Mouse (Mus musculus): ENCODE data around the gene Lpin1. TPM values are rescaled to one million over a fixed set of nuclear protein-coding genes. Genes with fewer than 3 reads are reported as not detected.
A peak's percentile ranks its signal among the peaks of the same experiment; 100 is the strongest.

The Lpin1 gene
- polyA plus RNA-seq, 1 experiment = 38.6 TPM

- Histone ChIP-seq H3K27me3 (ENCODE audit: control insufficient read depth, insufficient read depth, low read length) (no peaks in the 10 kb centered on the region), H3K27ac (ENCODE audit: insufficient read depth, low read length) (no peak overlapping the region), H3K4me1 (ENCODE audit: control insufficient read depth, insufficient read depth, low read length) (peaks cover 7% of the 10 kb centered on the region), H3K4me3 (replicated peaks; ENCODE audit: insufficient read depth, low read depth, low read length) (no peak overlapping the region)
- 66% methylated on average over 14 of the region's 14 CpGs for WGBS
- DNase-seq = no peak
- TF ChIP-seq CTCF (IDR thresholded peaks at IDR 0.05; ENCODE audit: borderline replicate concordance, insufficient read depth, low read depth, low read length) (no peak), POLR2A (IDR thresholded peaks at IDR 0.05; ENCODE audit: borderline replicate concordance, insufficient read depth, low read length) (no peak)
Observed at GRCm38 (mm10) chr12:16584035-16584682, 26.6 kb downstream of the Lpin1 start.

GRCm38 (mm10) chr12:16583313-16583712, 27.5 kb downstream of the Lpin1 start:
- no peak overlapping the region for H3K4me3 ChIP-seq (replicated peaks; ENCODE audit: insufficient read depth, low read depth, low read length)
- TF ChIP-seq CTCF (IDR thresholded peaks at IDR 0.05; ENCODE audit: borderline replicate concordance, insufficient read depth, low read depth, low read length) = no peak
- no peak for TF ChIP-seq POLR2A (IDR thresholded peaks at IDR 0.05; ENCODE audit: borderline replicate concordance, insufficient read depth, low read length)
- H3K27ac ChIP-seq (ENCODE audit: insufficient read depth, low read length) = no peak overlapping the region
- peaks cover 7% of the 10 kb centered on the region for H3K4me1 ChIP-seq (ENCODE audit: control insufficient read depth, insufficient read depth, low read length)
- H3K27me3 ChIP-seq (ENCODE audit: control insufficient read depth, insufficient read depth, low read length) = no peaks in the 10 kb centered on the region
- 91% methylated on average over 3 of the region's 3 CpGs for WGBS
- DNase-seq = no peak

DNA sequence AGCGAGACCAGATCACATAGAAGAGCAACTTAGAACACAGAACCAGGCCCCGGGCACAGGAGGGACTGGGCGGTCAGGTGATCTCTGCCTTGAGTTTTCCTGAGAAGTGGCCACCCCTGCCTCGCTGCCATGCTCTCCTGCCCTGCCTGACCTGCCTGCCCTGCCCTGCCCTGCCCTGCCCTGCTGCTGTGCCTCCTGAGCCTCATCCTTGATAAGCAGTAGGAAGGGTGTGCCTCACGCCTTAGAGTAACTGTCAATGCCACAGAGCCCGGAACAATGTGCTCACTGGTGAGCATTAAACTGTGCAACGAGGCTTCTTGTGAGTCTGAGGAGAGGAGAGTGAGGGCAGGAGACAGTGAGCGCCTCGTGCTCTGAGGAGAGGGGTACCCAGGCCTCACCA, 30.5 kb downstream of the Lpin1 start:
- Histone ChIP-seq H3K4me3 (replicated peaks; ENCODE audit: insufficient read depth, low read depth, low read length) (no peak overlapping the region), H3K27me3 (ENCODE audit: control insufficient read depth, insufficient read depth, low read length) (no peaks in the 10 kb centered on the region), H3K4me1 (ENCODE audit: control insufficient read depth, insufficient read depth, low read length) (peaks cover 4% of the 10 kb centered on the region; the same call in 1 of the 2 replicates), H3K27ac (ENCODE audit: insufficient read depth, low read length) (no peak overlapping the region)
- no peak for DNase-seq
- TF ChIP-seq POLR2A (IDR thresholded peaks at IDR 0.05; ENCODE audit: borderline replicate concordance, insufficient read depth, low read length) = no peak
- no peak for TF ChIP-seq CTCF (IDR thresholded peaks at IDR 0.05; ENCODE audit: borderline replicate concordance, insufficient read depth, low read depth, low read length)
- 72% methylated on average over 9 of the region's 9 CpGs for WGBS

DNA sequence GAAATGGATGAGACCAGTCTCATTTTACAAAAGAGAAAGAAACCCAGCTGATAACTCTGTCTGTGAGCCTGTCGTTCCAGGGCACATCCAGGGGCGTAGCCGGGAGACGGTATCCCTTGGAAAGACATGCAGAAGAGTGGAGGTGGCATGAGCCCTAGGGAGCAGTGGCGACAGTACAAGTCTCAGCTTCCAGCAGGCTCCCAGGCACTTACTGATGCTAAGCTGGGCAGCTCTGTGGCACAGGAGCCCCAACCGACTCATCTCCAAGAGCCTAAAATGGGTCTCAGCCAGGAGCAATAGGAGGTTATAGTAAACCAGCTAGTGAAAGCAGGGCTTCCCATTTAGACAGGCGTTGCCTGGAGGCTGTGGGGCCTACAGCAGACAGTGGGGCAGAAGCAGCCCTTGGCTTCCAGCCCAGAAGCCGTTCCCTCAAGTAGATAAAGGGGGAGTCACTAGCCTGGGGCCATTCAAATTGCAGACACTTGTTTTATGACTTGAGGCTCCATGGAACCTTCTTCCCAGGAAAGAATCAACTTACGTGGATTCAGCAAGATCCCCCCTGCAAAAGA, 33.0 kb downstream of the Lpin1 start:
- TF ChIP-seq CTCF (IDR thresholded peaks at IDR 0.05; ENCODE audit: borderline replicate concordance, insufficient read depth, low read depth, low read length) (no peak), POLR2A (IDR thresholded peaks at IDR 0.05; ENCODE audit: borderline replicate concordance, insufficient read depth, low read length) (no peak)
- DNase-seq = peak in 1 of 2 experiments; percentile 50
- Histone ChIP-seq H3K4me1 (ENCODE audit: control insufficient read depth, insufficient read depth, low read length) (peaks cover 1% of the 10 kb centered on the region; the same call in 1 of the 2 replicates), H3K27ac (ENCODE audit: insufficient read depth, low read length) (no peak overlapping the region), H3K4me3 (replicated peaks; ENCODE audit: insufficient read depth, low read depth, low read length) (no peak overlapping the region), H3K27me3 (ENCODE audit: control insufficient read depth, insufficient read depth, low read length) (no peaks in the 10 kb centered on the region)
- WGBS = 36% methylated on average over 9 of the region's 9 CpGs

GRCm38 (mm10) chr12:16571278-16571677, 39.5 kb downstream of the Lpin1 start:
- 76% methylated on average over 10 of the region's 10 CpGs for WGBS
- no peak for DNase-seq
- Histone ChIP-seq H3K27ac (ENCODE audit: insufficient read depth, low read length) (no peak overlapping the region), H3K27me3 (ENCODE audit: control insufficient read depth, insufficient read depth, low read length) (no peaks in the 10 kb centered on the region), H3K4me1 (ENCODE audit: control insufficient read depth, insufficient read depth, low read length) (no peaks in the 10 kb centered on the region; the same call in 1 of the 2 replicates), H3K4me3 (replicated peaks; ENCODE audit: insufficient read depth, low read depth, low read length) (no peak overlapping the region)
- TF ChIP-seq POLR2A (IDR thresholded peaks at IDR 0.05; ENCODE audit: borderline replicate concordance, insufficient read depth, low read length) (no peak), CTCF (IDR thresholded peaks at IDR 0.05; ENCODE audit: borderline replicate concordance, insufficient read depth, low read depth, low read length) (no peak)

DNA sequence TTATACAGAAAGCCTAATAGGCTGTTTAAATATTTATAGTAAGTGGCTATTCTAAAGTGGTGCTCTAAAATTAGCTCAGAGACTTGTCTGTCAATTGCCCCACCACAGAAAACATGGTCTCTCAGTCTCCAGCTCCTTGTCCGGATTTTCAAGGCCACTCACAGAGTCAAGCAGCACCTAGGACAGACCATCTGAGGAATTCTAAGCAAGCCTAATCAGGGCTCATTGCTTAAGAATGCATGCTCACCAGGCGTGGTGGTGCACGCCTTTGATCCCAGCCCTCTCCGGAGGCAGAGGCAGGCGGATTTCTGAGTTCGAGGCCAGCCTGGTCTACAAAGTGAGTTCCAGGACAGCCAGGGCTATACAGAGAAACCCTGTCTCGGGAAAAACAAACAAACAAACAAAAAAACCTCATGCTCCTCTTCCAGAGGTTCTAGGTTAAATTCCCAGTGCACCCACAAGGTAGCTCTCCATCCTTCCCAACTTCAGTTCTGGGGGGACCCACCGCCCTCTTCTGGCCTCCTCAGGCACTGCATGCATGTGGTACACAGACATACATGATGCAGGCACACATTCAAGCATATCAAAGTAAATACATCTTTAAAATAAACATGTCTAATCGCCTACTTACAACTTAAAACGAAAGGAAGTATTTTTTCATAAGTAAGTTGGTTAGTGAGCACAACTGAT, 40.2 kb downstream of the Lpin1 start:
- Histone ChIP-seq H3K27me3 (ENCODE audit: control insufficient read depth, insufficient read depth, low read length) (no peaks in the 10 kb centered on the region), H3K4me3 (replicated peaks; ENCODE audit: insufficient read depth, low read depth, low read length) (no peak overlapping the region), H3K4me1 (ENCODE audit: control insufficient read depth, insufficient read depth, low read length) (no peaks in the 10 kb centered on the region; the same call in 1 of the 2 replicates), H3K27ac (ENCODE audit: insufficient read depth, low read length) (no peak overlapping the region)
- TF ChIP-seq CTCF (IDR thresholded peaks at IDR 0.05; ENCODE audit: borderline replicate concordance, insufficient read depth, low read depth, low read length) (no peak), POLR2A (IDR thresholded peaks at IDR 0.05; ENCODE audit: borderline replicate concordance, insufficient read depth, low read length) (no peak)
- WGBS = 91% methylated on average over 10 of the region's 10 CpGs
- no peak for DNase-seq

GRCm38 (mm10) chr12:16568936-16569650, 41.7 kb downstream of the Lpin1 start:
- no peaks in the 10 kb centered on the region; the same call in 1 of the 2 replicates for H3K4me1 ChIP-seq (ENCODE audit: control insufficient read depth, insufficient read depth, low read length)
- no peak for DNase-seq
- TF ChIP-seq CTCF (IDR thresholded peaks at IDR 0.05; ENCODE audit: borderline replicate concordance, insufficient read depth, low read depth, low read length) (no peak), POLR2A (IDR thresholded peaks at IDR 0.05; ENCODE audit: borderline replicate concordance, insufficient read depth, low read length) (no peak)

More at GRCm38 (mm10) chr12:16568936-16569650, 41.7 kb downstream of the Lpin1 start:
- H3K27me3 ChIP-seq (ENCODE audit: control insufficient read depth, insufficient read depth, low read length) = no peaks in the 10 kb centered on the region
- WGBS = 50% methylated on average over 11 of the region's 11 CpGs
- H3K27ac ChIP-seq (ENCODE audit: insufficient read depth, low read length) = no peak overlapping the region
- H3K4me3 ChIP-seq (replicated peaks; ENCODE audit: insufficient read depth, low read depth, low read length) = no peak overlapping the region

Data from cerebellum, adult 2 months (tissue).